Mouse (Mus musculus) cerebellum, adult 2 months (tissue): Measurements from ENCODE around the gene Ptpn3.

Experiments
- CTCF ChIP-seq: fragments of 200-500 bp; IDR thresholded peaks from 2 replicates; pipeline ENCODE4 v1.5.1; 2011; ENCODE audit warnings: low read depth, mild to moderate bottlenecking, control low read depth, low read length, moderate library complexity, borderline replicate concordance; ENCODE audit not compliant: insufficient read depth
- POLR2A ChIP-seq: fragments of 200-500 bp; IDR thresholded peaks from 2 replicates; pipeline ENCODE4 v1.6.1; 2011; ENCODE audit warnings: low read length, control low read depth, borderline replicate concordance; ENCODE audit not compliant: insufficient read depth

DNA sequence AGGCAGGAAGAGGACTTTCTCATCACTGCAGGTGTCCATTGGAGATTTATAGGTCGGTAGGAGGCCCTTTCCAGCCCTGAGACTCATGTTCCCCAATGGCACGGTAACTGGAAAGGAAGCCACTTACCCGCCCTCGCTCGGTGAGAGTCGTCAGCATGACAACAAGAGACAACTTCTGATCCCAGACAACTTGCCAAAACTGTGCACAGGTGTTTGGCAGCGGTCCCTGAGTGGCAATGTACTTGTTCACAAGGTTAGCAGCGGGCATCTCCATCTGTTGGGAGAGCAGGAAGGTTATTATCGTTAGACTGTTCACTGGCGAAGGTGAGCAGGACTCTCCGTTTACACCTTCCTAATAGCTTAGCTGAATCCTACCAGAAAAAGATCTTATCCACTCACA, 96.9 kb downstream of the Ptpn3 start:
- TF ChIP-seq CTCF (no peak), POLR2A (no peak)
